Mouse (Mus musculus): ENCODE results near the gene Limch1. TPM values are rescaled to one million over a fixed set of nuclear protein-coding genes. Genes with fewer than 3 reads are reported as not detected.

The Limch1 gene
- polyA plus RNA-seq (2014; fragmentation: Nextera tagmentation; extraction: Ambion mirVana), result 12.7 and 14.7 TPM in 2 replicates

DNA sequence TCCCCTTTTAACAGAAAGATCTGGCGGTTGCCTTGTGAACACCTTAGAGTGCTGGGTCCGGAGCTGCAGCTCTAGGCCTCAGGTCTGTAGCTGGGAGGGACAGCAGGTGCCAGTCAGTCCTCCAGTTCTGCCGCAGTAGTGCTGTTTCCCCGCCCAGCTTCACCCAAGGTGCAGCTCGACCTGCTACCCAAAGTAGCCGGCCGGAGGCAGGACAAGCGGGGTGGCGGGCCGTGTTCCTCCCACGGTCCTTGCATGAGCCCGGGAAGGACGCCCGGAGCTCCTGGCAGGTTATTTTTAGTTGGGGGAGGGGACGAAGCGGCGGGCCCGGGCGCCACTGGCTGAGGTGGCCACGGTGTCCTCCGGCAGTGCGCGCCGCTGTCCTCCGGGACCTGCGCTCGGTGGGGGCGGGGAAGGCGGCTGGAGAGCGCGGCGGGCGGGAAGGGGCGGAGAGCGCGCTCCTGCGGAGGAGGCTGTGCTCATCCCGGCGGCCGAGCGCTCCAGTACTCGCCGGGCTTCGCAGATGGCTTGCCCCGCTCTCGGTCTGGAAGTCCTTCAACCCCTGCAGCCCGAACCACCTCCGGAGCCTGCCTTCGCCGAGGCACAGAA lies at the start of gene Limch1:
Limch1 (plus strand) TSS at position 438 of the 606 bp plus-strand sequence.
- H3K9ac ChIP-seq (replicated peaks; ENCODE audit: low read depth, low read length), result peak within 1 kb of the TSS; percentile 28; the same call in 1 of the 2 replicates
- no peak within 1 kb of the TSS for H3K27ac ChIP-seq (ENCODE audit: low read length)
- H3K4me3 ChIP-seq (ENCODE audit: low read depth, low read length), result peak within 1 kb of the TSS; percentile 60
- H3K4me1 ChIP-seq (ENCODE audit: control insufficient read depth, insufficient read depth, low read length), result peaks cover 5% of the 10 kb centered on the region; the same call in 1 of the 2 replicates
- peak within 1 kb of the TSS; percentile 98 for H3K4me2 ChIP-seq (replicated peaks; ENCODE audit: low read depth, low read length)
- peaks cover 3% of the 10 kb centered on the region for H3K27me3 ChIP-seq (ENCODE audit: control insufficient read depth, insufficient read depth, low read length)
- no peaks in the 10 kb centered on the region for H3K9me3 ChIP-seq (ENCODE audit: control insufficient read depth, low read depth, low read length)
- peak; percentile 81 for ATAC-seq (ENCODE audit: insufficient number of reproducible peaks, insufficient read depth, low FRiP score, low read depth)
- WGBS, result 1% methylated on average over 42 of the region's 50 CpGs
- H3K36me3 ChIP-seq (ENCODE audit: control insufficient read depth, insufficient read depth, low read length), result no peaks in the 10 kb centered on the region

GRCm38 (mm10) chr5:66697119-66697518 lies 48.5 kb upstream of the Limch1 start:
- no peak overlapping the region for H3K9ac ChIP-seq (replicated peaks; ENCODE audit: low read depth, low read length)
- no peaks in the 10 kb centered on the region for H3K4me1 ChIP-seq (ENCODE audit: control insufficient read depth, insufficient read depth, low read length)
- no peak for ATAC-seq (ENCODE audit: insufficient number of reproducible peaks, insufficient read depth, low FRiP score, low read depth)
- no peak overlapping the region for H3K4me3 ChIP-seq (ENCODE audit: low read depth, low read length)
- no peaks in the 10 kb centered on the region for H3K27me3 ChIP-seq (ENCODE audit: control insufficient read depth, insufficient read depth, low read length)
- no peak overlapping the region for H3K27ac ChIP-seq (ENCODE audit: low read length)
- H3K4me2 ChIP-seq (replicated peaks; ENCODE audit: low read depth, low read length), result no peak overlapping the region
- no peaks in the 10 kb centered on the region for H3K36me3 ChIP-seq (ENCODE audit: control insufficient read depth, insufficient read depth, low read length)
- H3K9me3 ChIP-seq (ENCODE audit: control insufficient read depth, low read depth, low read length), result no peaks in the 10 kb centered on the region

DNA sequence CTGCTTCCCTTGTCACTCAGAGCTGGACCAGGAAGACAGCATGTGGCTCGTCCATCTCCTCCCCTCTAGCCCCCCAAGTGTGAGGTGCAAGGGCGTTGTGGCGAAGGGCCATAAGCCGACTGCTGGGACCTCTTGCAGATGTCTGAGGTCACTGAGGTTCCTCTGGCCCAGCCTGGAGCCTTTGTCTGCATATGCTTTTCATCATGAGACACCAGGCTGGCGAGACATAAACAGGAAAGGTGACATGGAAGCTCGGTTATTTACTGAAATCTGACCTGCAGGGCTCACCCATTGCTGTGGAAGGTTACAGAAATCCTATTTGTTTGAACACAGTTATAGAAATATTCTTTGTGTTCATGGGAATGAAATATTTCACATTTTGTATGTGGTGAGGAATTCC lies 45.7 kb upstream of the Limch1 start:
- Histone ChIP-seq H3K4me2 (replicated peaks; ENCODE audit: low read depth, low read length) (no peak overlapping the region), H3K9ac (replicated peaks; ENCODE audit: low read depth, low read length) (no peak overlapping the region), H3K4me1 (ENCODE audit: control insufficient read depth, insufficient read depth, low read length) (no peaks in the 10 kb centered on the region), H3K27ac (ENCODE audit: low read length) (no peak overlapping the region), H3K4me3 (ENCODE audit: low read depth, low read length) (no peak overlapping the region), H3K9me3 (ENCODE audit: control insufficient read depth, low read depth, low read length) (no peaks in the 10 kb centered on the region), H3K27me3 (ENCODE audit: control insufficient read depth, insufficient read depth, low read length) (no peaks in the 10 kb centered on the region), H3K36me3 (ENCODE audit: control insufficient read depth, insufficient read depth, low read length) (no peaks in the 10 kb centered on the region)
- WGBS, result 41% methylated on average over 6 of the region's 6 CpGs
- no peak for ATAC-seq (ENCODE audit: insufficient number of reproducible peaks, insufficient read depth, low FRiP score, low read depth)

DNA sequence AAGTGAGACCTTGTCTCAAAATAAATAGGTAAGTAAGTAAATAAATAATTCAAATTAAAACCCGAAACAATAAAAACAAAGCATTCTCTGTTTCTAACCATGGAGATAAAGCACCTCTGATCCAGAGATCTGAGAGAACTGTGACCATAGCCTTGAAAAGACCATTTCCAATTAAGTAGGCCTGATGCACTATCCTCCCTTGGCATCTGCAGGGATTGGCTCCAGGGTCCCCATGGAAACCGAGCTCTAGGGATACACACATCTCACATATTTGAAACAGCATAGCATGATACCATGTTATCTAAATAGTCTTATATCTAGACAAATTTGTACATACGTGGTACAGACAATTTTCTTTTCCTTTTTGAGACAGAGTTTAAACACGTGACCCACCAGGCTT lies 43.7 kb upstream of the Limch1 start:
- Histone ChIP-seq H3K4me3 (ENCODE audit: low read depth, low read length) (no peak overlapping the region), H3K9me3 (ENCODE audit: control insufficient read depth, low read depth, low read length) (no peaks in the 10 kb centered on the region), H3K27me3 (ENCODE audit: control insufficient read depth, insufficient read depth, low read length) (no peaks in the 10 kb centered on the region), H3K36me3 (ENCODE audit: control insufficient read depth, insufficient read depth, low read length) (no peaks in the 10 kb centered on the region), H3K9ac (replicated peaks; ENCODE audit: low read depth, low read length) (no peak overlapping the region), H3K4me2 (replicated peaks; ENCODE audit: low read depth, low read length) (no peak overlapping the region), H3K4me1 (ENCODE audit: control insufficient read depth, insufficient read depth, low read length) (no peaks in the 10 kb centered on the region), H3K27ac (ENCODE audit: low read length) (no peak overlapping the region)
- 91% methylated on average over 4 of the region's 4 CpGs for WGBS
- no peak for ATAC-seq (ENCODE audit: insufficient number of reproducible peaks, insufficient read depth, low FRiP score, low read depth)

DNA sequence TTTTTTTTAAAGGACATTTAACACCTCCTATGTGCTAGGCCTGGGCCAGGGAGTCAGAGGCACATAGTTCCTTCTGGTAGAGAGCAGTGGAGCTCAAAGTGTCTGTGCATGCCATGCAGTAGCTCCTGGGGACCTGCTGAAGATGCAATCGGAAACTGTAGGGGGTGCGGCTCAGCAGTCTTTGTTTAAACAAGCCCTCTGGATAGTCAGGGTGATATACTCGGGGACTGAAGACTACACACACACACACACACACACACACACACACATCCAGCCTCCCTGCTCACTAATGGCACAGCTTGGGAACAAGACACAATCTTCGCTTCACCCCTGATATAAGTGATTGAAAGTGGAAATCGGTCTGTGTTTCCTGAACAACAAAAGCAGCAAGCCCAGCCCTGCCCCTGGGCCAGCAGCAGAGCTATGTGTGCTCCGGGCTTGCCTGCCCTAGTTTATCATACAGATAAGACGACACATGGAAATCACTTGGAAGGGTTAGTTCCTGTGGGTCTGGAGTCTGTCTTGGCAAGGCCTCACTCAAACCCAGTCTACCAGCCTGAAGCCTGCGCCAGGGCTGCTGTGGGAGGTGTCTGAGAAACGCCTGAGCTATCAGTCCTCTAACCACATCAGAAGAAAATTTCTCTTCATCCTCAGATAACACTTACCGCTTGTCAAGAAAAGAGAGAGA lies 42.2 kb upstream of the Limch1 start:
- Histone ChIP-seq H3K4me3 (ENCODE audit: low read depth, low read length) (no peak overlapping the region), H3K36me3 (ENCODE audit: control insufficient read depth, insufficient read depth, low read length) (no peaks in the 10 kb centered on the region), H3K27me3 (ENCODE audit: control insufficient read depth, insufficient read depth, low read length) (no peaks in the 10 kb centered on the region), H3K4me2 (replicated peaks; ENCODE audit: low read depth, low read length) (no peak overlapping the region), H3K27ac (ENCODE audit: low read length) (no peak overlapping the region), H3K9ac (replicated peaks; ENCODE audit: low read depth, low read length) (no peak overlapping the region), H3K4me1 (ENCODE audit: control insufficient read depth, insufficient read depth, low read length) (no peaks in the 10 kb centered on the region), H3K9me3 (ENCODE audit: control insufficient read depth, low read depth, low read length) (no peaks in the 10 kb centered on the region)
- ATAC-seq (ENCODE audit: insufficient number of reproducible peaks, insufficient read depth, low FRiP score, low read depth), result no peak
- 29% methylated on average over 10 of the region's 10 CpGs for WGBS

- no peak for ATAC-seq (ENCODE audit: insufficient number of reproducible peaks, insufficient read depth, low FRiP score, low read depth)
Measured at GRCm38 (mm10) chr5:66707859-66708258, 37.8 kb upstream of the Limch1 start.

DNA sequence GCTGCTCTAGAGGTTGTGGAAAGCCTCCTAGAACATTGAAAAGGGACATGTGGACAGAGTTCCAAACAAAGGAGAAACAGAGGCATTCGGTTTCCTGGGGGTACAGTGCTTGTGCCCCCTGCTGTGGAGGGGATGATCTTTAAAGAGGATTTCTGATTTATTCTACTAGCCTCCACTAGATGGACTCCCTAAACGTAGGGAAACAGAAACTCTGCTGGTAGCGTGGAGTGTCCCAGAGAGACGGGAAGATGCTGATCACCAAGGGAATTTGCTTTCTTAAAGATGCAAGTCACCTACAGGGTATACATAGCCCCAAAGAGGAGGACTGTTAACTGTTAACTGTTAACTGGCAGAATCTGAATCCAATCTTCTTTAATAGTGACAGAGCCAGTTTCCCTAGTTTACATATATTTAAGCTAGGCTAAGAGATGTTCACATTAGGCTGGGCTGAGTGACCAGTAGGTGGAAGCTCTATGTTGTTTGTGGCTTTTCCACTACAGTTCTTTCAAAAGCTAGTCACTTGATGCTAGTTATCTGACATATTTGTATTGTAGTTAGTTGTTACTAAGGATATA lies 35.1 kb upstream of the Limch1 start:
- Histone ChIP-seq H3K27me3 (ENCODE audit: control insufficient read depth, insufficient read depth, low read length) (no peaks in the 10 kb centered on the region), H3K4me3 (ENCODE audit: low read depth, low read length) (no peak overlapping the region), H3K27ac (ENCODE audit: low read length) (no peak overlapping the region), H3K9ac (replicated peaks; ENCODE audit: low read depth, low read length) (no peak overlapping the region), H3K4me1 (ENCODE audit: control insufficient read depth, insufficient read depth, low read length) (no peaks in the 10 kb centered on the region), H3K36me3 (ENCODE audit: control insufficient read depth, insufficient read depth, low read length) (no peaks in the 10 kb centered on the region), H3K4me2 (replicated peaks; ENCODE audit: low read depth, low read length) (no peak overlapping the region), H3K9me3 (ENCODE audit: control insufficient read depth, low read depth, low read length) (no peaks in the 10 kb centered on the region)
- no peak for ATAC-seq (ENCODE audit: insufficient number of reproducible peaks, insufficient read depth, low FRiP score, low read depth)
- 23% methylated on average over 4 of the region's 4 CpGs for WGBS

More at GRCm38 (mm10) chr5:66707859-66708258, 37.8 kb upstream of the Limch1 start:
- no peak overlapping the region for H3K4me2 ChIP-seq (replicated peaks; ENCODE audit: low read depth, low read length)
- no peak overlapping the region for H3K4me3 ChIP-seq (ENCODE audit: low read depth, low read length)
- no peak overlapping the region for H3K9ac ChIP-seq (replicated peaks; ENCODE audit: low read depth, low read length)
- WGBS, result 62% methylated on average over 5 of the region's 5 CpGs
- H3K9me3 ChIP-seq (ENCODE audit: control insufficient read depth, low read depth, low read length), result no peaks in the 10 kb centered on the region
- H3K27ac ChIP-seq (ENCODE audit: low read length), result no peak overlapping the region
- H3K36me3 ChIP-seq (ENCODE audit: control insufficient read depth, insufficient read depth, low read length), result no peaks in the 10 kb centered on the region
- no peaks in the 10 kb centered on the region for H3K4me1 ChIP-seq (ENCODE audit: control insufficient read depth, insufficient read depth, low read length)
- H3K27me3 ChIP-seq (ENCODE audit: control insufficient read depth, insufficient read depth, low read length), result no peaks in the 10 kb centered on the region

GRCm38 (mm10) chr5:66712801-66713200 lies 32.8 kb upstream of the Limch1 start:
- H3K27me3 ChIP-seq (ENCODE audit: control insufficient read depth, insufficient read depth, low read length), result no peaks in the 10 kb centered on the region
- WGBS, result 46% methylated on average over 6 of the region's 6 CpGs
- no peak for ATAC-seq (ENCODE audit: insufficient number of reproducible peaks, insufficient read depth, low FRiP score, low read depth)

More at GRCm38 (mm10) chr5:66712801-66713200, 32.8 kb upstream of the Limch1 start:
- Histone ChIP-seq H3K4me1 (ENCODE audit: control insufficient read depth, insufficient read depth, low read length) (no peaks in the 10 kb centered on the region), H3K27ac (ENCODE audit: low read length) (no peak overlapping the region), H3K36me3 (ENCODE audit: control insufficient read depth, insufficient read depth, low read length) (no peaks in the 10 kb centered on the region), H3K9ac (replicated peaks; ENCODE audit: low read depth, low read length) (no peak overlapping the region), H3K4me2 (replicated peaks; ENCODE audit: low read depth, low read length) (no peak overlapping the region), H3K4me3 (ENCODE audit: low read depth, low read length) (no peak overlapping the region), H3K9me3 (ENCODE audit: control insufficient read depth, low read depth, low read length) (no peaks in the 10 kb centered on the region)

All from stomach, embryonic 14.5 days (tissue).